Comparison of ENCODE assay signal across 20 mouse cellular contexts in the genomic region with DNA sequence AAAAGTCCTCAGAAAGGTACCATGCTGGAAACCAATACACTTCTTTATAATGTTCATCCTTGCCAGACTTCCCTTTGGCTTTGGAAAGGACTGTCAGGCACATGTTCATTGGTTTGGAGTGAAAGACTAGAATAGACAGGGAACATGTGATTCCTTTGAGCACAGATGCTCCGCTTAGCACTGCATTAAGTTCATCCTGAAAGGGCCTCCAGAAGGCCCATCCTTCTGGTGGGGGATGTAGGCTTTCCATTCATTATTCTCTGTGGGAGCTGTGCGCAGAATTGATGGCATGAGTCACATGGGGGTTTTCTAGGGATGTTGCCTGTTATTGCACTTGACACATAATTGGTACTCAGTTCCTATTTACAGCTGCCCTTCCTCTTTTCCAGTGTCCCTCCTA.
DNase-seq lines count a peak whose midpoint lies in the region; ATAC-seq and TF ChIP-seq lines count a peak whose summit lies in the region.
"Had no signal": no experiment of that assay in that cellular context is flagged by ENCODE, and none has a peak within 500 bp of the region (broad histone marks: within the 10 kb centered on the region; RNA-seq: fewer than 3 reads in every experiment).

No protein-coding gene starts in this region.

- no peak overlapping the region for H3K4me3 ChIP-seq in forebrain, embryonic 13.5 days
- no peak overlapping the region for H3K4me3 ChIP-seq in forebrain, embryonic 11.5 days (ENCODE audit: low read depth, low read length)
- no peak overlapping the region for H3K4me3 ChIP-seq in midbrain, postnatal 0 days (ENCODE audit: low read depth, low read length)
- no peak overlapping the region for H3K4me3 ChIP-seq in midbrain, embryonic 11.5 days (ENCODE audit: low read depth, low read length)
- no peak overlapping the region for H3K4me3 ChIP-seq in heart, adult 2 months
- H3K4me3 ChIP-seq: gastrocnemius, adult 2 months; liver, embryonic 12.5 days; lung, embryonic 15.5 days; midbrain, embryonic 13.5 days; myocyte; neural tube, embryonic 15.5 days had no signal

- 0 out of 2 replicates have a peak, but pooled peaks cover 2% of the 10 kb centered on the region for H3K4me1 ChIP-seq in forebrain, embryonic 13.5 days
- H3K4me1 ChIP-seq in forebrain, embryonic 11.5 days (replicated peaks; ENCODE audit: control insufficient read depth, insufficient read depth, low read length): no peaks in the 10 kb centered on the region
- H3K4me1 ChIP-seq in midbrain, postnatal 0 days (ENCODE audit: insufficient read depth, low read length): no peaks in the 10 kb centered on the region
- 0 out of 2 replicates have a peak, but pooled peaks cover 2% of the 10 kb centered on the region for H3K4me1 ChIP-seq in midbrain, embryonic 11.5 days (ENCODE audit: control insufficient read depth, insufficient read depth, low read length)
- H3K4me1 ChIP-seq in heart, adult 2 months (ENCODE audit: control insufficient read depth, insufficient read depth, low read length): no peaks in the 10 kb centered on the region
- H3K4me1 ChIP-seq: liver, embryonic 12.5 days; neural tube, embryonic 15.5 days had no signal

- TF ChIP-seq EP300 in heart, adult 2 months (IDR thresholded peaks at IDR 0.05; ENCODE audit: insufficient read depth, low read depth, low read length): no peak

- no peaks in the 10 kb centered on the region for H3K9me3 ChIP-seq in forebrain, embryonic 13.5 days (replicated peaks)
- H3K9me3 ChIP-seq in forebrain, embryonic 11.5 days (ENCODE audit: control insufficient read depth, low read length): no peaks in the 10 kb centered on the region
- H3K9me3 ChIP-seq in midbrain, postnatal 0 days (ENCODE audit: low read length): no peaks in the 10 kb centered on the region
- H3K9me3 ChIP-seq in midbrain, embryonic 11.5 days (ENCODE audit: control insufficient read depth, low read length): no peaks in the 10 kb centered on the region
- H3K9me3 ChIP-seq: liver, embryonic 12.5 days; lung, embryonic 15.5 days; midbrain, embryonic 13.5 days; neural tube, embryonic 15.5 days had no signal

- intact Hi-C loops in heart, adult 2 months (cut with DNase I): no loop called here

- WGBS in forebrain, embryonic 13.5 days: 86% methylated on average over 2 of the region's 2 CpGs
- WGBS in forebrain, embryonic 11.5 days: 91% methylated on average over 2 of the region's 2 CpGs
- WGBS in midbrain, postnatal 0 days: 82% methylated on average over 2 of the region's 2 CpGs
- 88% methylated on average over 2 of the region's 2 CpGs for WGBS in midbrain, embryonic 11.5 days
- 89% methylated on average over 2 of the region's 2 CpGs for WGBS in heart, adult 2 months

- no peak for DNase-seq in forebrain, embryonic 11.5 days (ENCODE audit: low spot score)
- peak; percentile 37 for DNase-seq in midbrain, postnatal 0 days (ENCODE audit: low spot score)
- no peak for DNase-seq in midbrain, embryonic 11.5 days (ENCODE audit: low spot score, missing footprints)
- DNase-seq in layer of hippocampus, adult 9-10 months (ENCODE audit: low spot score): peak; percentile 39
- DNase-seq in right cerebral cortex, postnatal 14 days: peak; percentile 11
- DNase-seq in embryo, embryonic 10.5 days (ENCODE audit: low spot score): no peak
- DNase-seq in heart, adult 2 months: no peak
- DNase-seq: cerebellum, adult 11 months; cerebellum, postnatal 25 days; gastrocnemius, adult 2 months; heart, postnatal 4 days; kidney, adult 2 months; kidney, postnatal 14 days had no signal

- H3K4me2 ChIP-seq in forebrain, embryonic 13.5 days: no peak overlapping the region
- no peak overlapping the region for H3K4me2 ChIP-seq in forebrain, embryonic 11.5 days (ENCODE audit: low read depth, low read length, severe bottlenecking)
- no peak overlapping the region for H3K4me2 ChIP-seq in midbrain, postnatal 0 days (ENCODE audit: low read depth, low read length, poor library complexity, severe bottlenecking)
- no peak overlapping the region for H3K4me2 ChIP-seq in midbrain, embryonic 11.5 days
- H3K4me2 ChIP-seq: liver, embryonic 12.5 days; lung, embryonic 15.5 days; midbrain, embryonic 13.5 days; neural tube, embryonic 15.5 days had no signal

- H3K27ac ChIP-seq in forebrain, embryonic 13.5 days: no peak overlapping the region
- H3K27ac ChIP-seq in forebrain, embryonic 11.5 days (ENCODE audit: low read depth, low read length): no peak overlapping the region
- no peak overlapping the region for H3K27ac ChIP-seq in midbrain, postnatal 0 days (ENCODE audit: low read depth, low read length)
- no peak overlapping the region for H3K27ac ChIP-seq in midbrain, embryonic 11.5 days (ENCODE audit: low read depth, low read length)
- no peak overlapping the region for H3K27ac ChIP-seq in heart, adult 2 months
- H3K27ac ChIP-seq: gastrocnemius, adult 2 months; liver, embryonic 12.5 days; lung, embryonic 15.5 days; midbrain, embryonic 13.5 days; neural tube, embryonic 15.5 days; stomach, postnatal 0 days had no signal

- no peak for TF ChIP-seq POLR2A in heart, adult 2 months (IDR thresholded peaks at IDR 0.05; ENCODE audit: insufficient read depth, low read depth, low read length)

- no peaks in the 10 kb centered on the region for H3K79me2 ChIP-seq in heart, adult 2 months (replicated peaks; ENCODE audit: control insufficient read depth, insufficient read depth, low read length)

- no peak overlapping the region for H3K9ac ChIP-seq in forebrain, embryonic 13.5 days
- no peak overlapping the region for H3K9ac ChIP-seq in forebrain, embryonic 11.5 days (ENCODE audit: low read length)
- H3K9ac ChIP-seq in midbrain, postnatal 0 days (replicated peaks; ENCODE audit: low read length, poor library complexity, severe bottlenecking): no peak overlapping the region
- H3K9ac ChIP-seq in midbrain, embryonic 11.5 days (ENCODE audit: low read length): no peak overlapping the region
- no peak overlapping the region for H3K9ac ChIP-seq in heart, adult 2 months (ENCODE audit: low read depth, low read length)
- H3K9ac ChIP-seq: liver, embryonic 12.5 days; lung, embryonic 15.5 days; midbrain, embryonic 13.5 days; neural tube, embryonic 15.5 days had no signal

- ATAC-seq in forebrain, embryonic 13.5 days: peak; percentile 65; the same call in 1 of the 2 replicates
- no peak for ATAC-seq in forebrain, embryonic 11.5 days (replicated peaks; ENCODE audit: low FRiP score)
- no peak for ATAC-seq in midbrain, postnatal 0 days (ENCODE audit: low FRiP score)
- no peak for ATAC-seq in midbrain, embryonic 11.5 days (ENCODE audit: low FRiP score)
- ATAC-seq: liver, embryonic 12.5 days; midbrain, embryonic 13.5 days had no signal

- no peaks in the 10 kb centered on the region for H3K27me3 ChIP-seq in forebrain, embryonic 13.5 days
- H3K27me3 ChIP-seq in forebrain, embryonic 11.5 days (ENCODE audit: control insufficient read depth, insufficient read depth, low read length): no peaks in the 10 kb centered on the region
- H3K27me3 ChIP-seq in midbrain, postnatal 0 days (ENCODE audit: insufficient read depth, low read length): no peaks in the 10 kb centered on the region
- H3K27me3 ChIP-seq in midbrain, embryonic 11.5 days (ENCODE audit: control insufficient read depth, insufficient read depth, low read length): no peaks in the 10 kb centered on the region
- no peaks in the 10 kb centered on the region for H3K27me3 ChIP-seq in heart, adult 2 months (ENCODE audit: control insufficient read depth, insufficient read depth, low read length)
- H3K27me3 ChIP-seq: liver, embryonic 12.5 days; lung, embryonic 15.5 days; midbrain, embryonic 13.5 days; neural tube, embryonic 15.5 days had no signal

- TF ChIP-seq CTCF in midbrain, postnatal 0 days (IDR thresholded peaks at IDR 0.05): no peak
- TF ChIP-seq CTCF in heart, adult 2 months (IDR thresholded peaks at IDR 0.05): no peak

- H3K36me3 ChIP-seq in forebrain, embryonic 13.5 days (ENCODE audit: poor library complexity, severe bottlenecking): no peaks in the 10 kb centered on the region
- H3K36me3 ChIP-seq in forebrain, embryonic 11.5 days (ENCODE audit: control insufficient read depth, insufficient read depth, low read length): no peaks in the 10 kb centered on the region
- H3K36me3 ChIP-seq in midbrain, postnatal 0 days (ENCODE audit: insufficient read depth, low read length): no peaks in the 10 kb centered on the region
- H3K36me3 ChIP-seq in midbrain, embryonic 11.5 days (ENCODE audit: control insufficient read depth, insufficient read depth, low read length): no peaks in the 10 kb centered on the region
- H3K36me3 ChIP-seq in heart, adult 2 months (ENCODE audit: control insufficient read depth, insufficient read depth, low read length): no peaks in the 10 kb centered on the region
- H3K36me3 ChIP-seq: liver, embryonic 12.5 days; lung, embryonic 15.5 days; midbrain, embryonic 13.5 days; neural tube, embryonic 15.5 days had no signal

Comparison
In these comparisons a context has a peak if more than half of its experiments do, and no peak if none do; other contexts are left out.
1. DNase-seq: peak in midbrain, postnatal 0 days (single experiment), layer of hippocampus, adult 9-10 months (single experiment) and right cerebral cortex, postnatal 14 days (single experiment); none in forebrain, embryonic 11.5 days (single experiment), midbrain, embryonic 11.5 days (single experiment), embryo, embryonic 10.5 days (single experiment) and heart, adult 2 months (0 of 2).